Mouse (Mus musculus) testis, adult 2 months (tissue): ENCODE measurements around the gene Mapk8ip1.

Source experiments
- CTCF ChIP-seq: fragments of 200-500 bp; IDR thresholded peaks from 2 replicates; pipeline ENCODE4 v1.5.1; 2012; ENCODE audit warnings: low read depth, mild to moderate bottlenecking, inconsistent platforms, low read length, moderate library complexity; ENCODE audit not compliant: control insufficient read depth, insufficient read depth, insufficient replicate concordance
- POLR2A ChIP-seq: fragments of 200-500 bp; IDR thresholded peaks from 2 replicates; pipeline ENCODE4 v1.6.1; 2012; ENCODE audit warnings: low read depth, mild to moderate bottlenecking, inconsistent platforms, low read length, moderate library complexity; ENCODE audit not compliant: control insufficient read depth

DNA sequence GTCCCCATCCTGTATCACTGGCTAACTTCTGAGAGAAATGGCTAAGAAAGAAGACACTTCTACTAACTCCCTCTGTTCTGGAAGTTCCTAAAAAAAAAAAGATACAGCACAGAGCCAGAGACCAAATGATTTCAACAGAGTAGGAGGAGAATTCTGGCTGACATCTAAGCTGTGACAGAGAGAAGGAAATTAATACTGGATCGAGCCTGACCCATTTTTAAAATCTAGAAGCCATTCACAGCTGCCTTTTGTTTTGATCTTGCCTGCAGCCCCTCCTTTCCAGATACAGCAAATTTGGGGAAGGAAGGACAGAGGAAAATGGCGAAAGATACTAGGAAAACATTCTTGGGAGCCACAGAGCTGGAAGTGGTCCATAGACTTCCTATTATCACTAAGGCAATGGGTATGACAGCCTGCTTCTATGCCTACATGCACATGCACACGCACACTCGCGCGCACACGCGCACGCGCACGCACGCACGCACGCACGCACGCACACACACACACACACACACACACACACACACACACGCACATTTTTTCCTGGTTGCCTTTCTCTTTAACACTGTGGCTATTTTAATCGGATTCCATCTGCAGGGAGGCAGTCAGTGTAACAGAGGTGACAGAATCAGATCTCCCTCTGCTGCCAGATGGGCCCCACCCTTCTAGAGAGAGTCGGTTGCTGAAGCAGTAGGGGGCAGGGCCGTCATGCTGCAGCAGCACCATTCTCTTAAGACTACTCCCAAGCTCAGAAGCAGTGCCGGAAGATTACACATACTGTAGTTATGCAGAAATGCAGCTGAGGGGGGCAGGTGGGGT lies 29.9 kb upstream of the Mapk8ip1 start:
- TF ChIP-seq CTCF (no peak), POLR2A (no peak)
